Mouse (Mus musculus) lung, embryonic 16.5 days (tissue): ENCODE results near the gene Rnf186. TPM values are rescaled to one million over a fixed set of nuclear protein-coding genes. Genes with fewer than 3 reads are reported as not detected.
"Not testable (repeated sequence)": the region's sequence is repeated elsewhere in the genome, so short reads cannot be mapped to it uniquely, and the experiment has no call there.

Experiments
- ATAC-seq: fragments of 200-750 bp; cut with Nextera tagmentation; 2 replicates; pipeline ENCODE4 v1.8.0; 2017; ENCODE audit warnings: low read depth, mild to moderate bottlenecking, moderate library complexity
- H3K27ac ChIP-seq: fragments of 300-500 bp; sonication (generic); 2 replicates; pipeline ENCODE4 v1.5.1; 2014; ENCODE audit warnings: mild to moderate bottlenecking, control low read depth, low read length
- H3K27me3 ChIP-seq: fragments of 300-500 bp; sonication (generic); 2 replicates; pipeline ENCODE4 v1.6.1; 2014; ENCODE audit warnings: low read depth, low read length, mixed read lengths; ENCODE audit not compliant: control insufficient read depth, insufficient read depth
- H3K36me3 ChIP-seq: fragments of 300-500 bp; sonication (generic); 2 replicates; pipeline ENCODE4 v1.6.1; 2014; ENCODE audit warnings: low read length; ENCODE audit not compliant: control insufficient read depth, insufficient read depth
- H3K4me1 ChIP-seq: fragments of 300-500 bp; sonication (generic); replicated peaks from 2 replicates; pipeline ENCODE4 v1.6.1; 2014; ENCODE audit warnings: low read length, mixed read lengths; ENCODE audit not compliant: control insufficient read depth, insufficient read depth
- H3K4me2 ChIP-seq: fragments of 300-500 bp; sonication (generic); 2 replicates; pipeline ENCODE4 v1.6.1; 2014; ENCODE audit warnings: low read depth, low read length, control low read depth
- H3K4me3 ChIP-seq: fragments of 300-500 bp; sonication (generic); 2 replicates; pipeline ENCODE4 v1.5.1; 2014; ENCODE audit warnings: mild to moderate bottlenecking, low read length, control low read depth
- H3K9ac ChIP-seq: fragments of 300-500 bp; sonication (generic); 2 replicates; pipeline ENCODE4 v1.6.1; 2014; ENCODE audit warnings: low read length, control low read depth
- H3K9me3 ChIP-seq: fragments of 300-500 bp; sonication (generic); 2 replicates; pipeline ENCODE4 v1.6.1; 2016; ENCODE audit warnings: low read length; ENCODE audit not compliant: control insufficient read depth
- WGBS: fragments of 180-500 bp; shearing (Covaris S2); extraction: QIAGEN DNeasy Blood & Tissue Kit; methylation state at CpG from one replicate; pipeline ENCODE4 v1.1.7; 2014; 5-methylcytosine and 5-hydroxymethylcytosine counted together
- polyA plus RNA-seq: library from polyadenylated mRNA; unstranded; fragments of >200 nt; fragmentation: Nextera tagmentation; extraction: Ambion mirVana; gene quantifications from 2 replicates; pipeline ENCODE4 v1.2.1, GENCODE M21; 2015

Gene Rnf186
- polyA plus RNA-seq, 1 experiment from 2014 or later: 4.0 TPM

- 81% methylated on average over 15 of the region's 15 CpGs for WGBS
- Histone ChIP-seq H3K4me2 (no peak overlapping the region), H3K27me3 (no peaks in the 10 kb centered on the region), H3K4me3 (peak overlapping the region; percentile 4; the same call in 1 of the 2 replicates), H3K9me3 (no peaks in the 10 kb centered on the region), H3K27ac (no peak overlapping the region), H3K9ac (no peak overlapping the region), H3K36me3 (no peaks in the 10 kb centered on the region), H3K4me1 (peaks cover 16% of the 10 kb centered on the region)
- no peak for ATAC-seq
These were observed 573 bp downstream of the Rnf186 start for GRCm38 (mm10) chr4:138967485-138967884.

GRCm38 (mm10) chr4:138968772-138969556 is 2.1 kb downstream of the Rnf186 start:
- Histone ChIP-seq H3K27ac (peak overlapping the region; percentile 58), H3K27me3 (no peaks in the 10 kb centered on the region), H3K4me1 (peaks cover 16% of the 10 kb centered on the region), H3K9ac (no peak overlapping the region), H3K36me3 (no peaks in the 10 kb centered on the region), H3K4me3 (no peak overlapping the region), H3K9me3 (no peaks in the 10 kb centered on the region), H3K4me2 (no peak overlapping the region)
- no peak for ATAC-seq
- WGBS: 37% methylated on average over 15 of the region's 16 CpGs

GRCm38 (mm10) chr4:138969736-138970135 is 2.8 kb downstream of the Rnf186 start:
- Histone ChIP-seq H3K27me3 (no peaks in the 10 kb centered on the region), H3K9ac (no peak overlapping the region), H3K9me3 (no peaks in the 10 kb centered on the region), H3K27ac (peak overlapping the region; percentile 58), H3K4me1 (peaks cover 16% of the 10 kb centered on the region), H3K4me2 (no peak overlapping the region), H3K36me3 (no peaks in the 10 kb centered on the region), H3K4me3 (no peak overlapping the region)
- WGBS: 17% methylated on average over 9 of the region's 9 CpGs
- ATAC-seq: no peak

GRCm38 (mm10) chr4:138971371-138971770 is 4.5 kb downstream of the Rnf186 start:
- 89% methylated on average over 6 of the region's 6 CpGs for WGBS
- no peaks in the 10 kb centered on the region for H3K27me3 ChIP-seq
- H3K36me3 ChIP-seq: no peaks in the 10 kb centered on the region
- no peak overlapping the region for H3K27ac ChIP-seq
- H3K9ac ChIP-seq: no peak overlapping the region
- H3K4me3 ChIP-seq: no peak overlapping the region
- peaks cover 14% of the 10 kb centered on the region for H3K4me1 ChIP-seq
- no peak for ATAC-seq
- no peaks in the 10 kb centered on the region for H3K9me3 ChIP-seq
- H3K4me2 ChIP-seq: no peak overlapping the region

- Histone ChIP-seq H3K9me3 (no peaks in the 10 kb centered on the region), H3K27me3 (no peaks in the 10 kb centered on the region), H3K4me3 (peak overlapping the region; percentile 71), H3K27ac (peak overlapping the region; percentile 95), H3K4me1 (peaks cover 14% of the 10 kb centered on the region), H3K36me3 (no peaks in the 10 kb centered on the region), H3K4me2 (peak overlapping the region; percentile 95), H3K9ac (peak overlapping the region; percentile 95)
- 13% methylated on average over 20 of the region's 20 CpGs for WGBS
- ATAC-seq: peak; percentile 69
These were observed 5.4 kb downstream of the Rnf186 start for GRCm38 (mm10) chr4:138972139-138972826.

GRCm38 (mm10) chr4:138972827-138973718 is 6.2 kb downstream of the Rnf186 start, which contains the start of gene Tmco4:
Gene Tmco4 (plus strand): TSS chr4:138972888.
- H3K4me1 ChIP-seq: peaks cover 14% of the 10 kb centered on the region
- no peaks in the 10 kb centered on the region for H3K9me3 ChIP-seq
- under 1% methylated on average over 60 of the region's 60 CpGs for WGBS
- peak within 1 kb of the TSS; percentile 95 for H3K4me2 ChIP-seq
- H3K27me3 ChIP-seq: no peaks in the 10 kb centered on the region
- peak within 1 kb of the TSS; percentile 95 for H3K27ac ChIP-seq
- ATAC-seq: peak; percentile 85
- no peaks in the 10 kb centered on the region for H3K36me3 ChIP-seq
- peak within 1 kb of the TSS; percentile 71 for H3K4me3 ChIP-seq
- peak within 1 kb of the TSS; percentile 95 for H3K9ac ChIP-seq

GRCm38 (mm10) chr4:138973719-138974115 is 6.8 kb downstream of the Rnf186 start:
- 57% methylated on average over 3 of the region's 3 CpGs for WGBS
- Histone ChIP-seq H3K36me3 (no peaks in the 10 kb centered on the region), H3K4me2 (peak overlapping the region; percentile 95), H3K9ac (peak overlapping the region; percentile 95), H3K4me1 (peaks cover 14% of the 10 kb centered on the region), H3K4me3 (peak overlapping the region; percentile 71), H3K27ac (0 out of 2 replicates have a peak overlapping the region, but pooled peaks have one; percentile 95), H3K27me3 (no peaks in the 10 kb centered on the region), H3K9me3 (no peaks in the 10 kb centered on the region)
- ATAC-seq: no peak

- not testable (repeated sequence) for H3K9me3 ChIP-seq, H3K27me3 ChIP-seq, H3K27ac ChIP-seq, H3K4me2 ChIP-seq, H3K36me3 ChIP-seq, H3K4me3 ChIP-seq, H3K9ac ChIP-seq, ATAC-seq
- WGBS: 82% methylated on average over 2 of the region's 2 CpGs
- peaks cover 14% of the 10 kb centered on the region for H3K4me1 ChIP-seq
These were observed 7.6 kb downstream of the Rnf186 start for GRCm38 (mm10) chr4:138974540-138974939.
